Mouse (Mus musculus): ENCODE measurements at regions not wholly inside any gene's neighbourhood (a gene's known extent, or its start where the extent isn't known, plus 50 kb on each side); places are given as distances from the start of the nearest gene placed in this dataset.

- in situ Hi-C loops (cut with MboI, MseI) = no loop called here
These were observed 782.0 kb upstream of the Celf2 start for GRCm38 (mm10) chr2:8291357-8291756.

DNA sequence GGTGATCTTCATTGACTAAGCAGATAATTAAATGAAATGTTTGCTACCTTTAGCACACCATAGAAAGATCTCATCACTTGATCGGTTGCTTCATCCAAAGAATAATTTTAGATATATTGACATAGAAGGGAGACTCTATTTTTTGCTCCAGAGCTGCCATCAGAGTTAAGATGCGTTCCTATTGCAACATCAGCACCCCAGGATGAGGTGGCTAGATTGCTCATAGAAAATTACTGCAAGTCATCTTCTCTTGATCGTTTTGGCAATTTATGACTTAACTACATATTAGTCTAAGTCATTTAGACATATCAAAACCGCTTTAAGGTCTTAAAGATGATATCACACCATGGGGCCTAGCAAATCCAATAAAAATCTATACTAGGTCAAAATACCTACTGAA, 778.0 kb upstream of the Celf2 start:
- in situ Hi-C loops (cut with MboI, MseI) = loop anchor here (10.0 kb wide), 1 partner anchor 1273 kb away; no protein-coding TSS in a partner anchor

- in situ Hi-C loops (cut with MboI, MseI) = no loop called here
These were observed 766.9 kb upstream of the Celf2 start for GRCm38 (mm10) chr2:8276127-8276773.
